Mouse (Mus musculus) heart, embryonic 12.5 days (tissue): ENCODE measurements at regions not wholly inside any gene's neighbourhood (a gene's known extent, or its start where the extent isn't known, plus 50 kb on each side); places are given as distances from the start of the nearest gene placed in this dataset.

Experiments
- ATAC-seq: fragments of 200-750 bp; cut with Nextera tagmentation; 2 replicates; pipeline ENCODE4 v1.8.0; 2017; ENCODE audit warnings: moderate TSS enrichment, moderate library complexity; ENCODE audit not compliant: insufficient number of reproducible peaks, low FRiP score
- H3K27ac ChIP-seq: fragments of 300-500 bp; sonication (generic); 2 replicates; pipeline ENCODE4 v1.5.1; 2016; ENCODE audit warnings: mild to moderate bottlenecking, moderate library complexity; ENCODE audit not compliant: poor library complexity, severe bottlenecking
- H3K27me3 ChIP-seq: fragments of 300-500 bp; sonication (generic); replicated peaks from 2 replicates; pipeline ENCODE4 v1.6.1; 2016; ENCODE audit warnings: mild to moderate bottlenecking, moderate library complexity
- H3K36me3 ChIP-seq: fragments of 300-500 bp; sonication (generic); 2 replicates; pipeline ENCODE4 v1.6.1; 2016; ENCODE audit warnings: mild to moderate bottlenecking, moderate library complexity
- H3K4me1 ChIP-seq: fragments of 300-500 bp; sonication (generic); replicated peaks from 2 replicates; pipeline ENCODE4 v1.6.1; 2016; ENCODE audit warnings: mild to moderate bottlenecking
- H3K4me2 ChIP-seq: fragments of 300-500 bp; sonication (generic); 2 replicates; pipeline ENCODE4 v1.6.1; 2016; ENCODE audit warnings: mild to moderate bottlenecking, moderate library complexity
- H3K4me3 ChIP-seq: fragments of 300-500 bp; sonication (generic); 2 replicates; pipeline ENCODE4 v1.5.1; 2016; ENCODE audit warnings: mild to moderate bottlenecking
- H3K9ac ChIP-seq: fragments of 300-500 bp; sonication (generic); 2 replicates; pipeline ENCODE4 v1.6.1; 2016; ENCODE audit warnings: mild to moderate bottlenecking, moderate library complexity
- H3K9me3 ChIP-seq: fragments of 300-500 bp; sonication (generic); replicated peaks from 2 replicates; pipeline ENCODE4 v1.6.1; 2016; ENCODE audit warnings: mild to moderate bottlenecking, moderate library complexity
- WGBS: fragments of 180-500 bp; shearing (Covaris S2); methylation state at CpG from one replicate; pipeline ENCODE4 v1.1.7; 2016; 5-methylcytosine and 5-hydroxymethylcytosine counted together

DNA sequence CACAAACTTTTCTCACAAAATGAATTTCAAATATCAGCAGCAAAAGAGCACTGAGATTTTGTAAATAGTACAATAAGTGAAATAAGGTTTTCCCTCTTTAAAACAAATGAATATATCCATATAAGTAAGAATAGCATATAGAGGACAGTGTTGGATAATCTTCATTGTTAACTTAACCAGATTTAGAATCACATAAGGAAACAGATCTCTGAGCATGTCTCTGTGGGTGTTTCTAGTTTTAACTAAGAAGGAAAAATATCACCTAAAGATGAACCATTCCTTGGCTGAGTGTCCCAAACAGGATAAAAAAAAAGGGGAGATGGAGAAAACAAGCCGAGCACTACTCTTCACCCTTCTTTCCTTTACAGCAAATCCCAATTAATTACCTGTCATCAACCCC is 690.4 kb upstream of the Msl3l2 start:
- no peak for ATAC-seq
- 58% methylated on average over 1 of the region's 1 CpGs for WGBS
- Histone ChIP-seq H3K4me2 (no peak overlapping the region), H3K4me3 (no peak overlapping the region), H3K27me3 (no peaks in the 10 kb centered on the region), H3K4me1 (no peaks in the 10 kb centered on the region), H3K27ac (no peak overlapping the region), H3K36me3 (no peaks in the 10 kb centered on the region), H3K9me3 (no peaks in the 10 kb centered on the region), H3K9ac (no peak overlapping the region)

DNA sequence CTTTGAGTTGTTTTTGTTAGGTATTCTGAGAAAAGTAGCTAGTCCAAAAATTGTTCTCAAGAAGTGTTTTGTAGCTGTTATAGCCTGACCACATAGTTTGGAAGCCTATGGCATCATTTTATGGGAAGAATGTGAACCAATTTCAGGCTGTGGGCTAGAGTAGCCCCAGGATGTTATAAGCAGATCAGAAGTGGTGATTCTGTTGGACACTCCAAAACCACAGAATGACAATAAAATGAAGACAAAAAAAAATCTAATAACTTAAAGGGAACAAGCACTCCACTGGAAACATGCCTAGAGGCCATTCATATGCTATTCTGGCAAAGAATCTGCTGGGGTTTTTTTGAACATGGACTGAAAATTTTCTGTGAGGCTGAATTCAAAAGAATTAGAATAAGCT is 689.9 kb upstream of the Msl3l2 start:
- no peak overlapping the region for H3K4me3 ChIP-seq
- no peaks in the 10 kb centered on the region for H3K4me1 ChIP-seq
- H3K9me3 ChIP-seq, result no peaks in the 10 kb centered on the region
- H3K36me3 ChIP-seq, result no peaks in the 10 kb centered on the region
- no peak overlapping the region for H3K27ac ChIP-seq
- H3K27me3 ChIP-seq, result no peaks in the 10 kb centered on the region
- ATAC-seq, result no peak
- H3K9ac ChIP-seq, result no peak overlapping the region
- no peak overlapping the region for H3K4me2 ChIP-seq

DNA sequence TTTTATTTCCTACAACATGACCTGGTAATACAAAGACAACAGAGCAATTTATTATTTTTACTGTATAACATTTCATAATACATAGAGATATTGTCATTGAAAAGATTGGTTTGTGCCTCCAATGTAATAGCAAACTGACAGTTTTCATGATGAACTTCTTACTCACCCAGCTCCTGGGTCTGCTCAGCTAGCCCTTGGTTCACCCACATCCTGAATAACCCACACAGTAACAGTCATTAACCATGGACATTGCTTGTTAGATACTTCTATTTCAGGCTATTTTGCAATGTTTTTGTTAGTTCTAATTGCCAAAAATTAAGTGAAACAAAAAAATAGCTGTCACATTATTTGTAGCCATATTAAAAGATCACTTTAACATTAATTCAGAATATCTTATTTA is 684.3 kb upstream of the Msl3l2 start:
- Histone ChIP-seq H3K27ac (no peak overlapping the region), H3K4me2 (no peak overlapping the region), H3K36me3 (no peaks in the 10 kb centered on the region), H3K4me3 (no peak overlapping the region), H3K27me3 (no peaks in the 10 kb centered on the region), H3K9me3 (no peaks in the 10 kb centered on the region), H3K9ac (no peak overlapping the region), H3K4me1 (no peaks in the 10 kb centered on the region)
- no peak for ATAC-seq

DNA sequence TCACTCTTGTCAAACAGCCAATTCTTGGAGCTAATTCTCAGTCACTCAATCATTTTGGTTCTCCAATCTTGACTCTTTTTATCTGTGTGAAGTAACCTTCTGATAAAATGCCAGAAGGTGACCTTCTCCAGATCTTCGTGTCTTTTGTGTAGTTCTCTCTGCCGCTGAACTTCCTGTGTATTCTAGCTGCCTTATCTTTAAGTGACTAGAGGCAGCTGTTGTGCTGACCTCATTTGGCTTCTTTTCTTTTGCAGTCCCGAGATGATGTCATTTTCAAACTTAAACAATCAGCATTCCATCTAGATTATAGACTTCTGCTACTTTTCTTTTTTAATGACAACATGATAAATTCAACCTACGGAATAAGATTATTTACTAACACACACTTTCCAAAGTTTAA is 681.8 kb upstream of the Msl3l2 start:
- Histone ChIP-seq H3K36me3 (no peaks in the 10 kb centered on the region), H3K4me3 (no peak overlapping the region), H3K9me3 (no peaks in the 10 kb centered on the region), H3K4me1 (no peaks in the 10 kb centered on the region), H3K9ac (no peak overlapping the region), H3K4me2 (no peak overlapping the region), H3K27ac (no peak overlapping the region), H3K27me3 (no peaks in the 10 kb centered on the region)
- ATAC-seq, result peak; percentile 66; the same call in 1 of the 2 replicates
- 13% methylated on average over 4 of the region's 4 CpGs for WGBS
